Mouse (Mus musculus) liver, postnatal 0 days (tissue): ENCODE data around the gene Ggt5.

Experiments
- CTCF ChIP-seq: sonication (generic); IDR thresholded peaks from 2 replicates; pipeline ENCODE4 v1.5.1; 2016; ENCODE audit warnings: antibody characterized with exemption, low read depth
- EP300 ChIP-seq: IDR thresholded peaks from 2 replicates; pipeline ENCODE4 v1.6.1; 2016; ENCODE audit warnings: antibody characterized with exemption, low read depth, mild to moderate bottlenecking

DNA sequence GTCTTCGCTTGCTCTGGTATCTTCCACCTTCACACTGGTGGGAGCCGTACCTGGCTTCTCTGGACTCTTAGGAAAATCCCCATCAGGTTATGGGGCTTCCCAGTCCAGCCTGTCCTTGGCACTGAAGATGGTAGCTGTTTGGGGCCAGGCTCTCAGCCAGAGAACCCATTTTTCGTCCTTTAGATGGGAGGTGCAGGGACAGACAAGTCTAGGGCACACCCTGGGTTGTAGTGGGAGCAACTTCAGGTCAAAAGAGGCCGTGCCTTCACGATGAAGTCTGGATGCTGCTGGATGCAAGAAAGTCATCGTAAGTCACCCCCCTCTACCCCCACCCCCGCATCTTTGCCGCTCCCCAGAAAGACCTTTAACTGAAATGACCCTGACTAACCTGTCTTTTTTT lies 45.5 kb downstream of the Ggt5 start:
- TF ChIP-seq CTCF (no peak), EP300 (no peak)
